Mouse (Mus musculus) heart, postnatal 0 days (tissue): ENCODE data around the gene Cap2. TPM values are rescaled to one million over a fixed set of nuclear protein-coding genes. Genes with fewer than 3 reads are reported as not detected.

Source experiments
- ATAC-seq: fragments of 200-750 bp; cut with Nextera tagmentation; 2 replicates; pipeline ENCODE4 v1.8.0; 2017; ENCODE audit warnings: low read depth, moderate number of reproducible peaks, moderate library complexity; ENCODE audit not compliant: insufficient read depth
- DNase-seq: peaks from one replicate; pipeline ENCODE4 v3.0.0-alpha.2; 2016; ENCODE audit warnings: low spot score
- H3K27ac ChIP-seq: fragments of 300-500 bp; sonication (generic); 2 replicates; pipeline ENCODE4 v1.5.1; 2014; ENCODE audit warnings: low read depth, mild to moderate bottlenecking
- H3K27me3 ChIP-seq: fragments of 300-500 bp; sonication (generic); 2 replicates; pipeline ENCODE4 v1.6.1; 2014; ENCODE audit warnings: low read length, mixed read lengths; ENCODE audit not compliant: control insufficient read depth, insufficient read depth
- H3K36me3 ChIP-seq: fragments of 300-500 bp; sonication (generic); replicated peaks from 2 replicates; pipeline ENCODE4 v1.6.1; 2014; ENCODE audit warnings: low read length, mixed read lengths; ENCODE audit not compliant: control insufficient read depth, insufficient read depth
- H3K4me1 ChIP-seq: fragments of 300-500 bp; sonication (generic); 2 replicates; pipeline ENCODE4 v1.6.1; 2014; ENCODE audit warnings: antibody characterized with exemption; ENCODE audit not compliant: control insufficient read depth, insufficient read depth
- H3K4me2 ChIP-seq: fragments of 300-500 bp; sonication (generic); 2 replicates; pipeline ENCODE4 v1.6.1; 2014; ENCODE audit warnings: low read depth, mild to moderate bottlenecking, low read length, moderate library complexity
- H3K4me3 ChIP-seq: fragments of 300-500 bp; sonication (generic); 2 replicates; pipeline ENCODE4 v1.5.1; 2014; ENCODE audit warnings: low read depth, low read length
- H3K9ac ChIP-seq: fragments of 300-500 bp; sonication (generic); replicated peaks from 2 replicates; pipeline ENCODE4 v1.6.1; 2014; ENCODE audit warnings: low read depth, low read length, mixed read lengths
- H3K9me3 ChIP-seq: fragments of 300-500 bp; sonication (generic); replicated peaks from 2 replicates; pipeline ENCODE4 v1.6.1; 2016; ENCODE audit warnings: low read length; ENCODE audit not compliant: control insufficient read depth
- CTCF ChIP-seq: IDR thresholded peaks from 2 replicates; pipeline ENCODE4 v1.5.1; 2016; ENCODE audit warnings: antibody characterized with exemption, control low read depth, low read depth
- EP300 ChIP-seq: IDR thresholded peaks from 2 replicates; pipeline ENCODE4 v1.6.1; 2016; ENCODE audit warnings: antibody characterized with exemption, low read depth
- WGBS: fragments of 180-500 bp; shearing (Covaris S2); extraction: QIAGEN DNeasy Blood & Tissue Kit; methylation state at CpG from one replicate; pipeline ENCODE4 v1.1.7; 2014; 5-methylcytosine and 5-hydroxymethylcytosine counted together
- polyA plus RNA-seq: library from polyadenylated mRNA; unstranded; fragments of >200 nt; fragmentation: Nextera tagmentation; extraction: Ambion mirVana; gene quantifications from 2 replicates; pipeline ENCODE4 v1.2.1, GENCODE M21; 2015
- total RNA-seq: library from RNA; depleted of rRNA; stranded (reverse); fragments of >200 nt; gene quantifications from 2 replicates; pipeline ENCODE4 v1.2.3, GENCODE M21; 2014; ENCODE audit warnings: low replicate concordance

The Cap2 gene
- total and polyA plus RNA-seq, 2 experiments from 2014 or later: 144 to 257 TPM

DNA sequence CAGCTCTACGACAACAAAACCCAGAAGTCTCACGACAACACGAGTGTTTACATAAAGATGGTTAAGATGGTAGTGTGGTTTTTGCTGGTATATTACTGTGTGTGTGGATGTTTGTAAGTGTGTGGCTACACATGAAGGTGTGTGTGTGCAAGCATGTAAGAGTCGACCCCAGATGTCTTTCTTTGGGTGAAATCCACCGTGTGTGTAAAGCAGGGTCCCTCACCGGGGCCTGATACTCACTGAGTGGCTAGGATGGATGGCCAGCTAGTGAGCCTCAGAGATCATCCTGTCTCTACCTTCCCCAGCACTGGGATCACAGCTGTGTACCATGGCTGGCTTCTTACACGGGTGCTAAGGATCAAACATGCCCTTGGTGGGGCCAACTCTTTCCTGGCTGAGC lies 30.6 kb downstream of the Cap2 start:
- H3K9ac ChIP-seq: no peak overlapping the region
- H3K36me3 ChIP-seq: peaks cover 26% of the 10 kb centered on the region
- TF ChIP-seq CTCF (no peak), EP300 (no peak)
- ATAC-seq (no peak), DNase-seq (no peak)
- no peak overlapping the region for H3K27ac ChIP-seq
- H3K4me2 ChIP-seq: no peak overlapping the region
- peaks cover 26% of the 10 kb centered on the region; the same call in 1 of the 2 replicates for H3K4me1 ChIP-seq
- H3K4me3 ChIP-seq: no peak overlapping the region
- 84% methylated on average over 7 of the region's 7 CpGs for WGBS
- H3K9me3 ChIP-seq: no peaks in the 10 kb centered on the region
- H3K27me3 ChIP-seq: no peaks in the 10 kb centered on the region

DNA sequence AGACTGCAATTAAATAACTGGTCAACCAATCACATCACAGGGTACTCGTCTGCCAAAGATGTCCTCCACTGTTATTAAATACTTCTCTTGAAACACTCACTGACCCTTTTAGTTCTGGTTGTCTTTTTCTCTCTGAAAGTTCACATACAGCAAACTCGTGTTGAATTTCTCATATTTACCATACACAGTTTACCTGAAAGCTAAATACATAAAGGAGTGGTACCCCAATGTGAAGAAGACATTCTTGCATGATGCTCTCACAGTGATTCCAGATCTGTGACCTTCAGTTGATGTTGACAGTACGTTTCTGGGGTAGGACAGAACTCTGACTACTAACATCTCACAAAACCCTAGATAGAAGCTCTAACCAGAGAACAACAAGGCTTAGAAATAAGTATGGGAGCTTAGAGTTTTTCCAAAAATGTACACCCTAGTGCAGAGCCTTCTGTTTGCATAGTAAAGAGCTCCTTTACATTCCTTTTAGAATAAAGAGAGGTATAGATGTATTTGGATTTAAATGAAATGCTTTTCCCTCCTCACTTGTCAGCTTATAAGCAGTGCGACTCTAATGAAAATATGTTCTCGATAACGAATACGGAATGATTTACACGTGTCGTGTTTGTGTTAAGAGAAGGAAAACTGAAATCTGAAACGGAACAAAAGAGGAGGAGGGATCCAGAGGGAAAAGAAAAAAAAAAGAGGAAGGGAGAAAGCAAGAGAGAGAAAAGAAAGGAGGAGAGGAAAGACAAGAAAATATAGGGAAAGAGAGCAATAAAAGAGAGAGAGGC lies 31.9 kb downstream of the Cap2 start:
- Histone ChIP-seq H3K27me3 (no peaks in the 10 kb centered on the region), H3K9ac (no peak overlapping the region), H3K36me3 (peaks cover 13% of the 10 kb centered on the region; the same call in 1 of the 2 replicates), H3K4me3 (no peak overlapping the region), H3K4me1 (peaks cover 27% of the 10 kb centered on the region; the same call in 1 of the 2 replicates), H3K9me3 (no peaks in the 10 kb centered on the region), H3K27ac (peak overlapping the region; percentile 57), H3K4me2 (no peak overlapping the region)
- TF ChIP-seq EP300 (no peak), CTCF (no peak)
- ATAC-seq (no peak), DNase-seq (no peak)
- 66% methylated on average over 10 of the region's 10 CpGs for WGBS

DNA sequence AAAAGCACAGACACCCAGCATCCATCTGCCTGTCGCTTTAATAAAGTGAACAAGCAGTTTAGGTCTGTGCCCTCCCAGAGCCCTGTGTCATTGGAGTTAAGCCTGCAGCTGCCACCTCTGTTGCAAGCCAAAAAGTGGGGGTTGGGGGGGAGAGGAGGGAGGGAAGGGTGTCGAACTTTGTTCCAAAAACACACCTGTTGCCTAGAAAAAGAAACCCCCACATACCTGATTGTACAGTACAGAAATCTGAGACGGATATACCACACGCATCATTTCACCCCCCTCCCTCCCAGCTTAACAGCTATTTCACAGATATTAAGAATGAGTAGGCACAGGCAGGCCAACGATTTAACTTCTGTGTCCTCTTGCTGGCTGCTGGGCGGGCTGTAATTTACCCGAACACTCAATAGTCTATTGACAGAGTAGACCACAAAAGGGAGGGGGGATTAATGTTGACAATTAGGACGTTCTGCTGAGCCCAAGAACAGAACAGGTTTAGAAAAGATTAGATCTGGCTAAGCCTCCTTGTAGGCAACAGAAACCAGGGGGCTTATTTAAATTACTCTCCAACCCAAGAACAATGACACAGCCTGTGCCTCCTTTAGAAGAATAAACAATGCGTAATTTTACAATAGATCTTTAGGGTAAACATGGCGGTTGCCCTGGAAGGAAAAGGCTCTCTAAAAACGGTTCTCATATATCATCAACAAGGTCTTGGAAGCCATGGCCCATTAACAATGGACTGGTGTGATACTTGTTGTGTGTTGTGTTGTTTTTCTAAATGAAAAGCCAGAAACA lies 32.7 kb downstream of the Cap2 start:
- Histone ChIP-seq H3K4me1 (peaks cover 30% of the 10 kb centered on the region; the same call in 1 of the 2 replicates), H3K4me3 (no peak overlapping the region), H3K4me2 (no peak overlapping the region), H3K36me3 (peaks cover 13% of the 10 kb centered on the region; the same call in 1 of the 2 replicates), H3K27ac (peak overlapping the region; percentile 57), H3K9me3 (no peaks in the 10 kb centered on the region), H3K9ac (no peak overlapping the region), H3K27me3 (no peaks in the 10 kb centered on the region)
- ATAC-seq: peak; percentile 62
- 46% methylated on average over 11 of the region's 11 CpGs for WGBS
- TF ChIP-seq CTCF: no peak
- DNase-seq: no peak

DNA sequence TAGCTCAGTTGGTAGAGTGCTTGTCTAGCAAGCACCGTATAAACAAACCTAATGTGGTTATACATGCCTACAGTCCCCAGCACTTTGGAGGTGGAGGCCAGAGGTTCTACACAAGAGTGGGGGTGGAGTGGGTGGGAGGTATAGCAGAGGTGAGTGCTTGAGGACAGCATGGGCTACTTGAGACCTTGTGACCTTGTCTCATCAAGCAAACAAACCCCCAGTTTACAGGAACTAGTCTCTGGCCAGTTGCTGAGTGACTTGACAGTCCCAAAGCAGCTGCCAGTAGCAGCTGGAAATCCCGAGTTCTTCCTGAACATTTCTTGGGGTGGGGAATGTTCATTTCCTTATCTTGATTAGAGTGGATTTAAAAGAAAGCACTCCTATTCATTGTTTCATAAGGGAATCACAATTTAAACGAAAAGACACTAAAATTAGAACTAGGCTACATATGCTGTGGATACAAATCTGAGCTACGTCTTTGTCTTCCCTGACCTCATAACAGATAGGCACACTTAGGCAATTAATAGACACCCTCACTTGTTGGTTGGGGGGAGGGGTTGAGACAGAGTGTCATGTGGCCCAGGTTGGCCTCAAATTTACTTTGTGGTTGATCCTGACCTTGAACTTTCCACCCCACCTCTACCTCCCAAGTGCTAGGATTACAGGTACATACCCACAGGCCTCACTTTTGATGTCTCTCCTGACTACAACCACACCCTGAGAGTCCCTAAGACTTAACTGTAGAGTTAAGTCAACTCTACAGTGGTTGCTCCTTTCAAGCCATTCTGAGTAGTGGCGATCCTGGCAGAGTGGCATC lies 33.5 kb downstream of the Cap2 start:
- peaks cover 13% of the 10 kb centered on the region; the same call in 1 of the 2 replicates for H3K36me3 ChIP-seq
- H3K4me1 ChIP-seq: peaks cover 27% of the 10 kb centered on the region; the same call in 1 of the 2 replicates
- DNase-seq: no peak
- WGBS: 57% methylated on average over 5 of the region's 5 CpGs
- no peak for TF ChIP-seq CTCF
- TF ChIP-seq EP300: no peak
- H3K27me3 ChIP-seq: no peaks in the 10 kb centered on the region
- no peak for ATAC-seq
- H3K9ac ChIP-seq: no peak overlapping the region
- H3K4me3 ChIP-seq: no peak overlapping the region
- H3K9me3 ChIP-seq: no peaks in the 10 kb centered on the region
- H3K27ac ChIP-seq: peak overlapping the region; percentile 57
- no peak overlapping the region for H3K4me2 ChIP-seq

DNA sequence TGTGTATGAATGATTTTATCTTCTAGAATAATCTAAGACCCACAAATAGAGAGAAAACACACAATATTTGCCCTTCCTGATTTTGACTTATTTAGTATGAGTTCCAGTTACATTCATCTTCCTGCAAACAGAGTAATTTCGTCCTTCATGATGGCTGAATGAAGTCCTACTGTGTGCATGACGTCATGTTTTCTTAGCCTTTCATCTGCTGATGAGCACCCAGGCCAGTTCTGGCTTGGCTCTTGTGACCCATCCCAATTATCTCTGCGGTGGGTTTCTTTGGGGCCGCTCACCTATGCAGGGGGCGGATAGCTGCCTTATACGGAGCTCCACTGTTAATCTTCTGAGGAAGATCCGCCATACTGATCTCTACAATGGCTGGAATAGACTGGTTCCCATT lies 37.6 kb downstream of the Cap2 start:
- DNase-seq: no peak
- peaks cover 19% of the 10 kb centered on the region; the same call in 1 of the 2 replicates for H3K4me1 ChIP-seq
- TF ChIP-seq EP300 (no peak), CTCF (no peak)
- H3K27ac ChIP-seq: no peak overlapping the region
- no peaks in the 10 kb centered on the region for H3K27me3 ChIP-seq
- H3K9me3 ChIP-seq: no peaks in the 10 kb centered on the region
- 94% methylated on average over 7 of the region's 7 CpGs for WGBS
- H3K4me3 ChIP-seq: no peak overlapping the region
- no peak overlapping the region for H3K9ac ChIP-seq
- ATAC-seq: no peak
- H3K36me3 ChIP-seq: no peaks in the 10 kb centered on the region
- H3K4me2 ChIP-seq: no peak overlapping the region
